Mouse (Mus musculus) Patski (cell line): ENCODE data around the gene Cntln. TPM values are rescaled to one million over a fixed set of nuclear protein-coding genes. Genes with fewer than 3 reads are reported as not detected.

Experiments
- ATAC-seq: fragments of 100-300 bp; one replicate; pipeline ENCODE4 v1.8.0; 2021
- CTCF ChIA-PET: fragments of 350-600 bp; sonication (Branson Sonifier 250); formaldehyde crosslinking; loops from one replicate; lab custom pipeline; 2022; ENCODE audit warnings: inconsistent platforms; lab: Charles Lee
- POLR2A ChIA-PET: fragments of 350-600 bp; sonication (Branson Sonifier 250); formaldehyde crosslinking; loops from one replicate; lab custom pipeline; 2022; ENCODE audit warnings: antibody characterized with exemption, inconsistent platforms; lab: Charles Lee
- DNase-seq: peaks from one replicate; pipeline ENCODE4 v3.0.0-alpha.2; 2011; ENCODE audit warnings: low read depth, low spot score
- H3K27me3 ChIP-seq: fragments of 371-371 bp; one replicate; pipeline ENCODE4 v1.5.1; 2021
- CTCF ChIP-seq: fragments of 100-300 bp; IDR thresholded peaks from one replicate; pipeline ENCODE4 v1.5.1; 2021
- in situ Hi-C: fragments of 300-500 bp; cut with MboI; formaldehyde crosslinking; loops from 3 replicates; pipeline ENCODE4 v1.11.1; 2018; ENCODE audit warnings: low pct_unique_long_range_greater_than_20kb, mixed read lengths
- polyA plus RNA-seq: library from polyadenylated mRNA; unstranded; gene quantifications from one replicate; pipeline ENCODE4 v1.2.3, GENCODE M21; 2021

The Cntln gene
- polyA plus RNA-seq, 1 experiment from 2014 or later, result 7.9 TPM

DNA sequence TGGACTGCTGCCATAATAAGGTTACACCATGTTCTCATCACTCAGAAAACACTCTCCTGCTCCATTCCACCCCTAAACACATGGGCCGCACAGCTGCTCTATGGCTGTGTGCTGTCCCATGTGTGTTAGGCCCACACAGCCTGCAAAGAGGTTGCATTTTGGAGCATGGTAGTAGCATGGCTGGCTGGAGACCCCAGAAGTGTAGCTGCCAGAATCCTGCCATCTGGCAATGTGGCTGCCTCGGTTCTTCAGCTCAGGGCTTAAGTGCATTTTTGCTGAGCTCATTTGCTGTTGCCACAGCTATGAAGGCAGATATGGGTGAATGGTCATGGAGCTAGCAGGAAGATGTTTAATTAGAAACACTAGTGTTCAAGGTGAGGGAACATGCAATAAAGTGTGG, 58.0 kb downstream of the Cntln start:
- DNase-seq, result peak; percentile 9

DNA sequence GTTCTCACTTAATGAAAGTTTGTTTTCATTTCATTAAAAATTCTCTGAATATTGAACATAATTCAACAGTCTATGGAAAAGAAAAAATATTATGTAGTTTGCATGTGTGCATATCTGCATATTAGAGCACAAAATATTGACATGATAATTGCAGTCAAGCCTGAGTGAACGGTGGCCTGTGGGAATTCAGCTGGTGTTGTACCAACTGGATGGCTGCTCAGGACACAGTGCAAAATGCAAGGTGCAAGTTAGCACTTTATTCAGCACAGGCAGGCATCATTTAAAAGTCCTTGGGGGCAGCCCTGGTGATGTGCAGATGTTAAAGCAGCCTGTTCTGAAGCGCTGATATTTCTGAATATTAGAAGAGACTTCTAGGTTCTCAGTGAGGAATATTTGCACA, 58.5 kb downstream of the Cntln start:
- ChIA-PET CTCF (no interaction called here), POLR2A (no interaction called here)
- in situ Hi-C loops, result no loop called here
- no peak for TF ChIP-seq CTCF
- no peaks in the 10 kb centered on the region for H3K27me3 ChIP-seq
- ATAC-seq (no peak), DNase-seq (no peak)

More for the DNA sequence above, 58.0 kb downstream of the Cntln start:
- POLR2A ChIA-PET, result no interaction called here
- peak; percentile 69 for ATAC-seq
- no peak for TF ChIP-seq CTCF
- CTCF ChIA-PET, result no interaction called here
- in situ Hi-C loops, result no loop called here
- no peaks in the 10 kb centered on the region for H3K27me3 ChIP-seq

DNA sequence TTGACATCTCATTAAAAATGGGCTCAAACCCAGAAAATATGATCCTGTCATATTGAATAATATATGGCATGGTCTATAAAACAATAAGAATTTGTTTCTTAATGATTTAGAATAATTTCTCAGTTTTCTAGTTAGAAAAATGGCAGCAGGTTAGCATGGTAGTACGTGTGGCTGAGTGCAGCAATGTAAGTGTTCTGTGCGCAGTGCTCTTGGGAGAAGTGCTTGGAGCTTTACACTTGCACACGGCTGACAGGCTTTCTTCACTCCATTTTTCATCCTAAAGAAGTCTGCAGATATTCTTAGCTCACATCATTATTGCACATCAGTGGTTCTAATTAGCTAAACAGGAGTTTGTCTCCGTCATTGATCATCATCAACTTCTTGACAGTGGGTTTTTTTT, 60.0 kb downstream of the Cntln start:
- DNase-seq, result no peak
- no peak for TF ChIP-seq CTCF

DNA sequence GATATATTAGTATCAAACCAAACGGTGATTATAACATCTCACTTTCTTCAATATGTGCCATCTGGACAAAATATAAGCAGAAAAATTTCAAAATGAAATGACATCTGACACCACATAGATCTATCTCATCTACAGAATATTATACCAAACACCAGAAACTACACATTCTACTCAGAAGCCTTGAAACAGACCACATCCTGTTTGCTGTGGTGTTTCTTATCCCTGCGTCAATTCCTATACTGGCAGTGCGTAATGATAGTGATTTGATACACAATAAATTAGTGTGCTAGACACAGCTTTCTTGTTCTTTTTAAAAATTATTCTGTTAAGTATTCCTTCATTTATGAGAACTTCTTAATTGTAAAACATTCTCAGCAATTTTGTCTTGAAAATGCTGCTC, 62.3 kb downstream of the Cntln start:
- ChIA-PET POLR2A (no interaction called here), CTCF (no interaction called here)
- ATAC-seq (no peak), DNase-seq (no peak)
- no peak for TF ChIP-seq CTCF
- in situ Hi-C loops, result no loop called here
- H3K27me3 ChIP-seq, result no peaks in the 10 kb centered on the region

More for the DNA sequence above, 60.0 kb downstream of the Cntln start:
- CTCF ChIA-PET, result no interaction called here
- ATAC-seq, result no peak
- no peaks in the 10 kb centered on the region for H3K27me3 ChIP-seq
- POLR2A ChIA-PET, result no interaction called here
- in situ Hi-C loops, result no loop called here

DNA sequence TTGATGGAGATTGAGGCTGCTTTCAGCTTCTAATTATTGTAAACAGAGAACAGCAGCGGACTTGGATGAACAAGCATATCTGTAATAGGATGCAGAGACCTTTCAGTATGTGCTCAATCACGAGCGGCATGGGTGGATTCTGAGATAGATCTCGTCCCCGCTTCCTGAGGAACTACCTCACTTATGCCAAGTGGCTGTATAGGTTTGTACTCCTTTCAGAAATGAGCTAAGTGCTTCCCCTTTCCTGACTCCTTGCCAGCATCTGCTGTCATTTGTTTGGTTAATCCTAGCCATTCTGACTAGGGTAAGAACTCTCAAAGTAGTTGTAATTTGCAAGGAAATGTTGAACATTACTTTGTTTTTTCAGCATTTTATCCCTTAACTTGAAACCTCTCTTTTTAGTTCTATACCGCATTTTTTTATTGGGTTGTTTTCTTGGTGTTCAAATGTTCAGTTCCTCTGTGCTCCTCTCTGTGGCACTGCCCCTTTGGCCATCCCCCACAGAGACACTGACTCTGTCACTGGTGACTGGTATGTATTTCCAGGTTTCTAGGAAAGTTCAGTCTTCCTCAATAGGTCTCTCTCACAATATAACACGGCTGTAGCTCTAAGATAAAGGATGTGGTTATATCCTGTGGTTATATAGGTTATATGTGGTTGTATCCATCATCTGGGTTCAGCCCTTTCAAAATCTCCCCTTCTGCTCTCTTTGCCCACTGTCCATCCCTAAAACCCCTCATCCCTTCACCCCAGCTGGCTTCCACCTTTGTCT, 93.0 kb downstream of the Cntln start:
- in situ Hi-C loops, result no loop called here
- POLR2A ChIA-PET, result no interaction called here
- ATAC-seq, result no peak
- H3K27me3 ChIP-seq, result no peaks in the 10 kb centered on the region
- CTCF ChIA-PET, result interaction anchor here (1.3 kb wide), 1 partner anchor 110 kb away, joined by 3 read pairs; no protein-coding TSS in a partner anchor
- no peak for DNase-seq
- no peak for TF ChIP-seq CTCF

DNA sequence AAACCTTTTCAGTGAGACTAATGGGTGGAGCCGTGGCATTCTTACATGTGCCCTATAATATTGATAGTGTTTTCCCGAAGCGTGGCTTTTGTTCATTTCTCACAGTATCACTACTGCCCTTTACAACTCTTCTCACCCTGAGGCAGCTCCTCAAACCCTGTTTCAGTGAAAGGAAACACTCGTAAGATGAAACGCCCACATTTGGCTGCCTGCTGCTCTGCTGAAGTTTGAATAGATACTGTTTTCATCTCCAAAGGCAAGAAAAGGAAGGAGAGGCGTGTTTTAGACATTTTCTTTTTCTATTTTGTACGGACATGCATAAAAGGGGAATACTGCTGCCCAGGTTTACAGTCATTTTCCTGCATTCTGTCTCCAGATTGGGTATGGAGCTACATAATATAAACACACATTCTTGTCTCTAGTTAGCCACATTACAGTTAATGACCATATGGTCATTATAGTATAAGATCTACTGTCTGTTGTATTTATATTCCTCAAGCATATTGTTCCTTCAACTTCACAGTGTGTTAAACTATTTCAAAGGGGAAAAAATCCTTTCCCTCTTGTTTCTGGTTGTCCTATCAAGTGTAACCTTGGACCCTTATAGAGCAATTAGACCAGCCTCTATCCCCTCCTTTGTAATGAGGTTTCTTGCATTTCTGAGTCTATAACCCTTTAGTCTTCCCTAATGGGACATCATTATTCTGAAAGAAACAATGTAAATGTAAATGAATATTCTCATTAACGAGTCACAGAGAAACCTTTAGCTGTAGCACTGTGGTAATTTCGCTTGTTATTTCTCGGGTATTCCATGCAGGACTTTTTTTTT, 111.6 kb downstream of the Cntln start:
- no peaks in the 10 kb centered on the region for H3K27me3 ChIP-seq
- DNase-seq, result no peak
- ChIA-PET CTCF (interaction anchor here (1.0 kb wide), 1 partner anchor 9 kb away, joined by 3 read pairs; no protein-coding TSS in a partner anchor), POLR2A (no interaction called here)
- in situ Hi-C loops, result no loop called here
- TF ChIP-seq CTCF, result no peak
- no peak for ATAC-seq

DNA sequence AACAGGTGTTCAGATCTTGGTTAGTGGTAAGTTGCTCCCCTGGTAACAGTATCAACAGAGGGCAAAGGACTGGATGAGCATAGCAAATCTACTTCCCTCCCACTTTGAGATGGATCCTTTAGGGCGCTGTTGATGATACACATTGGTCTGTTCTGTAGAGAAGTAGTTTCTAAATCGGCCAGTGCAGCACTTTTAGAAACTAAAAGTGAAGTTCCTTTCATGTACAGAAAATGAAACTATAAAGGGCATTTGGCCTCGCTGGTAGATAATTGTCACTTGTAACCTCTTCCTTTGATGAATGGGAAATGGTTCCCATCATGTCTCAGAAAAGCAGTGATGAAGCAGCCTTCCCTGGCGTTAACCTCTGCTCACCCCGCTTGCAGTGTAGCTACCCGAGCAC, 121.5 kb downstream of the Cntln start:
- CTCF ChIA-PET, result no interaction called here
- in situ Hi-C loops, result no loop called here
- DNase-seq, result no peak
- H3K27me3 ChIP-seq, result no peaks in the 10 kb centered on the region
- TF ChIP-seq CTCF, result no peak
- POLR2A ChIA-PET, result no interaction called here
- no peak for ATAC-seq

DNA sequence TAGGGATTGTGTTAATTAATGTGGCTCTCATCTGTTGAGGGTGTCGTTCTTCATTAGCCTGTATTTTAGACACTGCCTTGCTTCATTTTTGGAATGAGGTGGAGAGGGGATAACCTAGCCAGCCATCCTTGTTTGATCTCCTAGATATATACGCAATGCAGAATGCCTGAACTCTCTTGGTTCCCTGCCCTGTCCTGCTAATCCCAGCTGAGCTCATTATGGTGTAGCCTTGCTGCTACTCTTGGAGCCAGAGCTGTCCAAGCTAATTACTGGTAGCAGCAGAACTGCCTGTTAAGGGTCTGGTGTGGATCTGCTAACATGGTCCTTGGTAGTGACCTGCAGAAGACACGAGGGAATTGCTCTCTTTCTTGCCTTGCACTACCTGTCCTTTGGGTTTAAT, 122.7 kb downstream of the Cntln start:
- POLR2A ChIA-PET, result no interaction called here
- CTCF ChIA-PET, result no interaction called here
- no peak for ATAC-seq
- H3K27me3 ChIP-seq, result no peaks in the 10 kb centered on the region
- in situ Hi-C loops, result no loop called here
- DNase-seq, result no peak
- TF ChIP-seq CTCF, result no peak

DNA sequence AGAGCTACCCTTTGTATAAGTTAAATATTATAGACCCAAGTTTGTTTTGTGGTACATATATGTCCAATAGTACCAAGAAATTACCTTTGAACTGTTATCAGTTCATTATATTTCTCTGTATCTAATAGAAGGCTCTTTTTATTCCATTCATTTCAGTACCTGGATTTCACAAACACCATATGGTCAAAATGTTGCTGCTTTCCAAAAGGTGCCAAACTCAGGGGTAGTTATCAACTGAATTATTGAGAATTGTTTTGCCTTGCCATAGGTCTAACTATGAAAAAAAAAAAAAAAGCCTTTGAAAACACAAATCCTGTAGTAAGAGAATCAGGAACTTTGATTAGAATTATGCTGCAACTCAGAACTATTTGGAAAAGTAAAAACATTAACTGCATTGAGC, 126.7 kb downstream of the Cntln start:
- TF ChIP-seq CTCF, result no peak

DNA sequence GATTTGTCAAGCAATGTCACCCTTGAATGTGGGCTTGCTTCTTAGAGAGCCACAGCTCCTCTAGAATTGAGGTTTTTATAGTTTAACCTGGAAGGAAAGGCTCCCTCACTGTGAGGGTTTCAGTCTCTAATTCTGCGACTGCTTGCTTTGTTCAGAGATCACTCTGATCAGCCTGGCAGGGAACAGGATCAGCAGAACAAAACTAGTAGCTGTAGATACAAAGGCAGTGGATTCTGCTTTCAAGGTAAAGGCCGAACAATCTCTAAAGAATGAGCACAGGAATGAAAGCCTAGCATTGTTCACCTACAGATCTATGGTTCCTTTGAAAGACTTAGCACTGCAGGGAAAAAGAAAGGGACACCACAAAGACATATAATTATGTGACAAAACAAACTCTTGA, 161.6 kb downstream of the Cntln start:
- in situ Hi-C loops, result no loop called here
- no peak for TF ChIP-seq CTCF
- DNase-seq, result no peak
- CTCF ChIA-PET, result interaction anchor here (2.1 kb wide), 1 partner anchor 10 kb away, joined by 6 read pairs; no protein-coding TSS in a partner anchor
- POLR2A ChIA-PET, result no interaction called here
- ATAC-seq, result no peak
- no peaks in the 10 kb centered on the region for H3K27me3 ChIP-seq

More for the DNA sequence above, 126.7 kb downstream of the Cntln start:
- H3K27me3 ChIP-seq, result no peaks in the 10 kb centered on the region
- ChIA-PET POLR2A (no interaction called here), CTCF (no interaction called here)
- in situ Hi-C loops, result no loop called here
- no peak for ATAC-seq
- DNase-seq, result no peak

DNA sequence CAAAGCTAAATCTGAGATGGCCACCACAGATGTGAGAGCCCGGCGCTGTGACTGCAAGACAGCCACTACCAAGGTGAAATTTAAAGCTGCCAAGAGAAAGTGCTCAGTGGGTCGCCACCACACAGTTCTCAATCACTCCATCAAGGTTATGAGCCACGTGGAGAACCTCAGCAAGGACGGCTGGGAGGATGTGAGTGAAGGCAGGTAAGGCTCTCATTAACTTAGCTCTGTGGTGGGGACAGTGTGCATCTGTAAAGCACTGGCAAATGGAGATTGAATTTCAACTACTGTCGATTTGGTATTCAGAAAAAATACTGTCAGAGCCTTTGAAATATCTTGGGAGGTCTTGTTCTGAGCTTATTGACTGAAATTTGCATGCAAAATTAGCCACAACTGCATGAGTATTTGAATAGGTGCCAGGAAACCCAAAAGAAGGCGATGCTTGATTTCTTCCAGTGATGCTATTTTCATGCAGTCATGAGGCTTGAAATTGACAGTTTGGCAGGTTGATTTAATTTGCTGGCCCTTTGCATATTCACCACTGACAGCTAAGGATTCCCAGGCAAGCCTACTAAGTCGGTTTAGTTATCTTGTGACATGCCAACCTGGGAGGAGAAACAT, 165.9 kb downstream of the Cntln start:
- ChIA-PET POLR2A (no interaction called here), CTCF (no interaction called here)
- in situ Hi-C loops, result no loop called here
- TF ChIP-seq CTCF, result no peak
- no peaks in the 10 kb centered on the region for H3K27me3 ChIP-seq
- DNase-seq (no peak), ATAC-seq (no peak)
